Comparison of ENCODE assay signal across 8 mouse cellular contexts in the genomic region with DNA sequence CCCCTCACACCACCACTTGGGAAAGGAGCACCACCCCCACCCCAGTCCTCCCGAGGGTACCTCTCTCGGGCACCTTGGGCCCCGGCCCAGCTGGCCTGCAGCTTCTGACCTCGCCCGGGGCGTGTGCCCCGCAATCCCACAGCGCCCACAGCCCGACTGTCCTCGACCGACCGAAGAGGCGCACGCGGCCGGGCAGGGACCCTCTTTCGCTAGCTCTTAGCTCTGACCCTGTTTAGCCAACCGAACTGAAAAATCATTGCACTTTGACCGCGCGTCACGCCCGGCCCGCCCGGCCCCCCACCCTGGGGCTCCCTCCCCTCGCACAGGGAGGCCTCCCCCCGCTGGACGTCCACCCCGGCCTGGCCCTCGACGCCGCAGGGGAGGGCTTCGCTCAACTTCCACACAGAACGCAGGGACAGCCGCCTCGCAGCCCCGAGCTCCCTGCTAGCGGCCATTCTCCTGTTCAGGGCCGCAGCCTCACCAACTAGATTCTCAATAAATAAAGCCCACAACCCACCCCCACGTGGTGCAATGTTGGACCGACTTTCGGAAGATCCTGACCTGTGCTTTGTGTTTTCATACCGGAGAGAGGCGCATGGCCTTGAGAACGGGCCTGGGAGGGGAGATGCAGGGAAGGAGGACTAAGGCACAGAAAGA. TPM values are rescaled to one million over a fixed set of nuclear protein-coding genes. Genes with fewer than 3 reads are reported as not detected.
DNase-seq lines count a peak whose midpoint lies in the region; ATAC-seq and TF ChIP-seq lines count a peak whose summit lies in the region.

No protein-coding gene starts in this region.

- no peak for ATAC-seq in kidney, embryonic 14.5 days (ENCODE audit: low FRiP score, low TSS enrichment)
- ATAC-seq in heart, postnatal 0 days (ENCODE audit: insufficient read depth, low read depth), result peak; percentile 18
- no peak for ATAC-seq in liver, embryonic 14.5 days (ENCODE audit: insufficient read depth)
- ATAC-seq in neural tube, embryonic 12.5 days (ENCODE audit: low FRiP score, low read depth), result no peak

- peak overlapping the region; percentile 27 for H3K4me3 ChIP-seq in kidney, embryonic 14.5 days (ENCODE audit: low read length)
- H3K4me3 ChIP-seq in kidney, adult 2 months (ENCODE audit: insufficient read depth, low read depth, low read length), result no peak overlapping the region
- H3K4me3 ChIP-seq in brown adipose tissue, adult 24 weeks (ENCODE audit: insufficient read depth, low read depth, low read length), result peak overlapping the region; percentile 46
- peak overlapping the region; percentile 30 for H3K4me3 ChIP-seq in heart, postnatal 0 days (ENCODE audit: low read depth, low read length)
- peak overlapping the region; percentile 32 to 98 for H3K4me3 ChIP-seq in liver, embryonic 14.5 days (ENCODE audit: insufficient read depth in 1 of 2, low read depth in 2 of 2, low read length in 2 of 2)
- H3K4me3 ChIP-seq in neural tube, embryonic 12.5 days, result peak overlapping the region; percentile 22

- no peak for TF ChIP-seq CTCF in kidney, adult 2 months (conservative IDR thresholded peaks at IDR 0.05; ENCODE audit: insufficient read depth, insufficient read length, low read depth, low read length)
- TF ChIP-seq CTCF in heart, postnatal 0 days (IDR thresholded peaks at IDR 0.05; ENCODE audit: low read depth), result no peak
- no peak for TF ChIP-seq CTCF in liver, embryonic 14.5 days (IDR thresholded peaks at IDR 0.05; ENCODE audit: low read depth)

- TF ChIP-seq EP300 in heart, postnatal 0 days (IDR thresholded peaks at IDR 0.05; ENCODE audit: low read depth), result no peak
- TF ChIP-seq EP300 in liver, embryonic 14.5 days (IDR thresholded peaks at IDR 0.05; ENCODE audit: low read depth), result no peak

- H3K4me1 ChIP-seq in kidney, embryonic 14.5 days (ENCODE audit: control insufficient read depth, insufficient read depth, low read length), result peaks cover 42% of the 10 kb centered on the region
- H3K4me1 ChIP-seq in kidney, adult 2 months (ENCODE audit: control insufficient read depth, insufficient read depth, low read length), result no peaks in the 10 kb centered on the region
- H3K4me1 ChIP-seq in brown adipose tissue, adult 24 weeks (ENCODE audit: control insufficient read depth, insufficient read depth, insufficient read length, low read length), result peaks cover 20% of the 10 kb centered on the region
- H3K4me1 ChIP-seq in heart, postnatal 0 days (ENCODE audit: control insufficient read depth, insufficient read depth), result 0 out of 2 replicates have a peak, but pooled peaks cover 1% of the 10 kb centered on the region
- H3K4me1 ChIP-seq in liver, embryonic 14.5 days (replicated peaks; ENCODE audit: control insufficient read depth in 2 of 2, insufficient read depth in 2 of 2, low read length in 1 of 2), result peaks cover 26 to 35% of the 10 kb centered on the region in 2 experiments
- H3K4me1 ChIP-seq in neural tube, embryonic 12.5 days, result peaks cover 64% of the 10 kb centered on the region

- no peak overlapping the region for H3K27ac ChIP-seq in kidney, embryonic 14.5 days (ENCODE audit: low read depth, low read length)
- no peak overlapping the region for H3K27ac ChIP-seq in kidney, adult 2 months (ENCODE audit: insufficient read depth, low read depth, low read length)
- peak overlapping the region; percentile 64 for H3K27ac ChIP-seq in brown adipose tissue, adult 24 weeks (replicated peaks; ENCODE audit: low read depth, low read length)
- peak overlapping the region; percentile 76 for H3K27ac ChIP-seq in heart, postnatal 0 days (ENCODE audit: low read depth)
- peak overlapping the region; percentile 32 for H3K27ac ChIP-seq in liver, embryonic 14.5 days
- no peak overlapping the region for H3K27ac ChIP-seq in neural tube, embryonic 12.5 days

- no peak for TF ChIP-seq POLR2A in kidney, adult 2 months (IDR thresholded peaks at IDR 0.05; ENCODE audit: low read depth, low read length)

- WGBS in kidney, embryonic 14.5 days, result 3% methylated on average over 44 of the region's 45 CpGs
- 37% methylated on average over 45 of the region's 45 CpGs for WGBS in kidney, adult 2 months
- WGBS in heart, postnatal 0 days, result 18% methylated on average over 35 of the region's 45 CpGs
- 3% methylated on average over 45 of the region's 45 CpGs for WGBS in liver, embryonic 14.5 days (ENCODE audit: insufficient replicate concordance)
- 2% methylated on average over 42 of the region's 45 CpGs for WGBS in neural tube, embryonic 12.5 days

- no peak for DNase-seq in kidney, adult 2 months
- DNase-seq in heart, postnatal 0 days (ENCODE audit: low spot score), result no peak
- no peak for DNase-seq in liver, embryonic 14.5 days (ENCODE audit: low read depth in 3 of 3, low spot score in 3 of 3)
- no peak for DNase-seq in layer of hippocampus, adult 8-10 months (ENCODE audit: low spot score in 2 of 2)
- DNase-seq in cerebellum, adult 9-10 months, result no peak

- H3K4me2 ChIP-seq in kidney, embryonic 14.5 days (replicated peaks; ENCODE audit: low read depth, low read length), result peak overlapping the region; percentile 37
- H3K4me2 ChIP-seq in heart, postnatal 0 days (ENCODE audit: low read depth, low read length), result peak overlapping the region; percentile 59
- peak overlapping the region; percentile 90 for H3K4me2 ChIP-seq in liver, embryonic 14.5 days (ENCODE audit: low read depth)
- peak overlapping the region; percentile 44 for H3K4me2 ChIP-seq in neural tube, embryonic 12.5 days (replicated peaks)

- H3K9me3 ChIP-seq in kidney, embryonic 14.5 days (ENCODE audit: control insufficient read depth, low read length), result no peaks in the 10 kb centered on the region
- no peaks in the 10 kb centered on the region for H3K9me3 ChIP-seq in heart, postnatal 0 days (replicated peaks; ENCODE audit: control insufficient read depth, low read length)
- H3K9me3 ChIP-seq in liver, embryonic 14.5 days (ENCODE audit: control insufficient read depth, low read length), result no peaks in the 10 kb centered on the region
- no peaks in the 10 kb centered on the region for H3K9me3 ChIP-seq in neural tube, embryonic 12.5 days

- peaks cover 76% of the 10 kb centered on the region for H3K27me3 ChIP-seq in kidney, embryonic 14.5 days (ENCODE audit: control insufficient read depth, insufficient read depth, low read length)
- H3K27me3 ChIP-seq in kidney, adult 2 months (replicated peaks; ENCODE audit: control insufficient read depth, insufficient read depth, low read length), result peaks cover 4% of the 10 kb centered on the region; the same call in 1 of the 2 replicates
- peaks cover 67% of the 10 kb centered on the region for H3K27me3 ChIP-seq in heart, postnatal 0 days (ENCODE audit: control insufficient read depth, insufficient read depth, low read length)
- peaks cover 11% of the 10 kb centered on the region for H3K27me3 ChIP-seq in liver, embryonic 14.5 days (ENCODE audit: control insufficient read depth, insufficient read depth, low read length)
- peaks cover 66% of the 10 kb centered on the region for H3K27me3 ChIP-seq in neural tube, embryonic 12.5 days (replicated peaks)

- no peaks in the 10 kb centered on the region for H3K36me3 ChIP-seq in kidney, embryonic 14.5 days (ENCODE audit: control insufficient read depth, insufficient read depth, low read length)
- no peaks in the 10 kb centered on the region for H3K36me3 ChIP-seq in kidney, adult 2 months (ENCODE audit: control insufficient read depth, insufficient read depth, low read length)
- no peaks in the 10 kb centered on the region; the same call in 1 of the 2 replicates for H3K36me3 ChIP-seq in heart, postnatal 0 days (replicated peaks; ENCODE audit: control insufficient read depth, insufficient read depth, low read length)
- H3K36me3 ChIP-seq in liver, embryonic 14.5 days (replicated peaks; ENCODE audit: control insufficient read depth, insufficient read depth, low read depth), result peaks cover 22% of the 10 kb centered on the region
- no peaks in the 10 kb centered on the region for H3K36me3 ChIP-seq in neural tube, embryonic 12.5 days

- peak overlapping the region; percentile 14; the same call in 1 of the 2 replicates for H3K9ac ChIP-seq in kidney, embryonic 14.5 days (ENCODE audit: low read depth, low read length)
- 0 out of 2 replicates have a peak overlapping the region, but pooled peaks have one; percentile 12 for H3K9ac ChIP-seq in heart, postnatal 0 days (replicated peaks; ENCODE audit: low read depth, low read length)
- H3K9ac ChIP-seq in liver, embryonic 14.5 days (replicated peaks), result peak overlapping the region; percentile 64
- peak overlapping the region; percentile 17 for H3K9ac ChIP-seq in neural tube, embryonic 12.5 days

RNA-seq across cellular contexts. Expression of a gene that starts 5.5 kb away (rescaled TPM):
- polyA plus RNA-seq in kidney, embryonic 14.5 days (2014; fragmentation: Nextera tagmentation; extraction: Ambion mirVana), result 6.3 and 8.9 TPM in 2 replicates
- 3.2 and 4.1 TPM in 2 replicates for polyA plus RNA-seq in kidney, adult 2 months (2012; rRNA removed)
- 2.9 and 3.1 TPM in 2 replicates for polyA plus RNA-seq in brown adipose tissue, adult 24 weeks (2012; ENCODE audit: insufficient read depth, insufficient read length, missing spikeins)
- total RNA-seq in heart, postnatal 0 days (2014; rRNA removed; ENCODE audit: low replicate concordance), result 4.4 and 4.8 TPM in 2 replicates
- polyA plus RNA-seq in heart, postnatal 0 days (2015; fragmentation: Nextera tagmentation; extraction: Ambion mirVana), result 8.7 and 9.8 TPM in 2 replicates
- polyA plus RNA-seq in liver, embryonic 14.5 days (2012; rRNA removed), result 45.4 and 46.2 TPM in 2 replicates
- 55.6 and 57.7 TPM in 2 replicates for polyA plus RNA-seq in liver, embryonic 14.5 days (2014; fragmentation: Nextera tagmentation; extraction: Ambion mirVana)
- 4.4 and 4.5 TPM in 2 replicates for polyA plus RNA-seq in neural tube, embryonic 12.5 days (2016; fragmentation: Nextera tagmentation; extraction: Ambion mirVana)
- 1 to 10 TPM; 2.6 to 7.2 (median 4.8) TPM for total RNA-seq in layer of hippocampus, adult 8-10 months (2022)

RNA-seq across cellular contexts. Expression of a gene that starts 16.1 kb away (rescaled TPM):
- polyA plus RNA-seq in kidney, embryonic 14.5 days (2014; fragmentation: Nextera tagmentation; extraction: Ambion mirVana), result 1.7 and 2.8 TPM in 2 replicates
- polyA plus RNA-seq in kidney, adult 2 months (2012; rRNA removed), result 0.65 and 0.81 TPM in 2 replicates
- polyA plus RNA-seq in brown adipose tissue, adult 24 weeks (2012; ENCODE audit: insufficient read depth, insufficient read length, missing spikeins), result 1.9 TPM in 1 of 2 replicates, not detected in the other
- 1.0 TPM in 1 of 2 replicates, not detected in the other for total RNA-seq in heart, postnatal 0 days (2014; rRNA removed; ENCODE audit: low replicate concordance)
- polyA plus RNA-seq in heart, postnatal 0 days (2015; fragmentation: Nextera tagmentation; extraction: Ambion mirVana), result 3.0 and 3.1 TPM in 2 replicates
- 10.9 and 11.9 TPM in 2 replicates for polyA plus RNA-seq in liver, embryonic 14.5 days (2012; rRNA removed)
- polyA plus RNA-seq in liver, embryonic 14.5 days (2014; fragmentation: Nextera tagmentation; extraction: Ambion mirVana), result 8.3 and 10.3 TPM in 2 replicates
- polyA plus RNA-seq in neural tube, embryonic 12.5 days (2016; fragmentation: Nextera tagmentation; extraction: Ambion mirVana), result 2.5 and 2.6 TPM in 2 replicates
- total RNA-seq in layer of hippocampus, adult 8-10 months (2022), result not detected

RNA-seq across cellular contexts. Expression of a gene that starts 19.1 kb away (rescaled TPM):
- 28.1 and 33.1 TPM in 2 replicates for polyA plus RNA-seq in kidney, embryonic 14.5 days (2014; fragmentation: Nextera tagmentation; extraction: Ambion mirVana)
- 85.8 and 93.9 TPM in 2 replicates for polyA plus RNA-seq in kidney, adult 2 months (2012; rRNA removed)
- 19.0 and 22.9 TPM in 2 replicates for polyA plus RNA-seq in brown adipose tissue, adult 24 weeks (2012; ENCODE audit: insufficient read depth, insufficient read length, missing spikeins)
- total RNA-seq in heart, postnatal 0 days (2014; rRNA removed; ENCODE audit: low replicate concordance), result 68.0 and 83.6 TPM in 2 replicates
- 6.2 and 6.9 TPM in 2 replicates for polyA plus RNA-seq in heart, postnatal 0 days (2015; fragmentation: Nextera tagmentation; extraction: Ambion mirVana)
- polyA plus RNA-seq in liver, embryonic 14.5 days (2012; rRNA removed), result 19.0 and 21.2 TPM in 2 replicates
- 6.3 and 7.6 TPM in 2 replicates for polyA plus RNA-seq in liver, embryonic 14.5 days (2014; fragmentation: Nextera tagmentation; extraction: Ambion mirVana)
- polyA plus RNA-seq in neural tube, embryonic 12.5 days (2016; fragmentation: Nextera tagmentation; extraction: Ambion mirVana), result 17.2 and 19.2 TPM in 2 replicates
- 10 to 100 TPM; 86.2 to 91.2 (median 87.6) TPM for total RNA-seq in layer of hippocampus, adult 8-10 months (2022)

RNA-seq across cellular contexts. Expression of a gene that starts 20.6 kb away (rescaled TPM):
- 65.4 and 82.3 TPM in 2 replicates for polyA plus RNA-seq in kidney, embryonic 14.5 days (2014; fragmentation: Nextera tagmentation; extraction: Ambion mirVana)
- polyA plus RNA-seq in kidney, adult 2 months (2012; rRNA removed), result 73.7 and 98.9 TPM in 2 replicates
- 25.1 and 33.4 TPM in 2 replicates for polyA plus RNA-seq in brown adipose tissue, adult 24 weeks (2012; ENCODE audit: insufficient read depth, insufficient read length, missing spikeins)
- total RNA-seq in heart, postnatal 0 days (2014; rRNA removed; ENCODE audit: low replicate concordance), result 98.3 and 116 TPM in 2 replicates
- polyA plus RNA-seq in heart, postnatal 0 days (2015; fragmentation: Nextera tagmentation; extraction: Ambion mirVana), result 28.4 and 29.5 TPM in 2 replicates
- 37.5 and 37.6 TPM in 2 replicates for polyA plus RNA-seq in liver, embryonic 14.5 days (2012; rRNA removed)
- polyA plus RNA-seq in liver, embryonic 14.5 days (2014; fragmentation: Nextera tagmentation; extraction: Ambion mirVana), result 27.4 and 34.1 TPM in 2 replicates
- polyA plus RNA-seq in neural tube, embryonic 12.5 days (2016; fragmentation: Nextera tagmentation; extraction: Ambion mirVana), result 58.5 and 59.1 TPM in 2 replicates
- total RNA-seq in layer of hippocampus, adult 8-10 months (2022), result 100 to 1,000 TPM in 2 of 4 experiments, 10 to 100 TPM in 2; 91.6 to 133 (median 103) TPM

RNA-seq across cellular contexts. Expression of a gene that starts 44.1 kb away (rescaled TPM):
- 81.9 and 88.9 TPM in 2 replicates for polyA plus RNA-seq in kidney, embryonic 14.5 days (2014; fragmentation: Nextera tagmentation; extraction: Ambion mirVana)
- 5.7 and 7.3 TPM in 2 replicates for polyA plus RNA-seq in kidney, adult 2 months (2012; rRNA removed)
- 17.2 and 62.3 TPM in 2 replicates for polyA plus RNA-seq in brown adipose tissue, adult 24 weeks (2012; ENCODE audit: insufficient read depth, insufficient read length, missing spikeins)
- 17.0 and 23.2 TPM in 2 replicates for total RNA-seq in heart, postnatal 0 days (2014; rRNA removed; ENCODE audit: low replicate concordance)
- polyA plus RNA-seq in heart, postnatal 0 days (2015; fragmentation: Nextera tagmentation; extraction: Ambion mirVana), result 33.3 and 38.3 TPM in 2 replicates
- polyA plus RNA-seq in liver, embryonic 14.5 days (2012; rRNA removed), result 6.2 and 8.4 TPM in 2 replicates
- polyA plus RNA-seq in liver, embryonic 14.5 days (2014; fragmentation: Nextera tagmentation; extraction: Ambion mirVana), result 12.6 and 15.0 TPM in 2 replicates
- polyA plus RNA-seq in neural tube, embryonic 12.5 days (2016; fragmentation: Nextera tagmentation; extraction: Ambion mirVana), result 72.4 and 72.8 TPM in 2 replicates
- total RNA-seq in layer of hippocampus, adult 8-10 months (2022), result 10 to 100 TPM in 1 of 4 experiments, 1 to 10 TPM in 3; 7.0 to 10.2 (median 9.3) TPM

Comparison
In these comparisons a context has a peak if more than half of its experiments do, and no peak if none do; other contexts are left out.
1. H3K27ac ChIP-seq: peak in brown adipose tissue, adult 24 weeks (single experiment), heart, postnatal 0 days (single experiment) and liver, embryonic 14.5 days (single experiment); none in kidney, embryonic 14.5 days (single experiment), kidney, adult 2 months (single experiment) and neural tube, embryonic 12.5 days (single experiment).
2. H3K4me2 ChIP-seq: peak in every context shown above with its lines; median percentile 90 in liver, embryonic 14.5 days; 59 in heart, postnatal 0 days; 44 in neural tube, embryonic 12.5 days; 37 in kidney, embryonic 14.5 days.
3. H3K9ac ChIP-seq: peak in every context shown above with its lines; median percentile 64 in liver, embryonic 14.5 days; 17 in neural tube, embryonic 12.5 days; 14 in kidney, embryonic 14.5 days; 12 in heart, postnatal 0 days.